Mouse (Mus musculus) stomach, adult 2 months (tissue): ENCODE data around the gene Vmn2r90. TPM values are rescaled to one million over a fixed set of nuclear protein-coding genes. Genes with fewer than 3 reads are reported as not detected.

Source experiments
- polyA plus RNA-seq: library from polyadenylated mRNA; depleted of rRNA; stranded (reverse); fragments of >200 nt; gene quantifications from 2 replicates; pipeline ENCODE4 v1.2.3, GENCODE M21; 2012; rRNA removed

Gene Vmn2r90
- not detected in 2 replicates for polyA plus RNA-seq

DNA sequence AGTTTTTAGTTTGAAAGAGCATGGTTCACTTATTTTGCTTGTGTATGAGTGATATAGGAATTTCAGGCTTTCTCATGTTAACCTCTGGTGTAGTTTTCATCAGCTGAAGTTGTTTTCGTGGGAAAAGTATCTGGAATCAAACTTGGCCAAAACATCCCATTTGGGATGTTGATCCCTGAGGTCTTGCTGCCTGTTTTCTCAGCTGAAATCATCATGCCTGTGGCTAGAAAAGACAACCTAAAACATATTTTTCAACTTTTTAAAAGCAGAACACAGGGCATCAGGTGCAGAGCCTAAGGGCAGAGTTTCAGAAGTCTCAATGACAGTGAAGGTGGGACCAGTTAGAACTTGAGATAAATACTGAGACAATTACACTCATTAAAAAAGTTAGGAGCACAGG is at the start of gene Vmn2r90:
TSS of gene Vmn2r90 (plus strand) at position 301 of the 400 bp plus-strand sequence.

Other genes starting within 250 kb of the Vmn2r90 start
- 0.75 and 1.4 TPM in 2 replicates for gene Lnpep, start 78.7 kb upstream of the Vmn2r90 start, polyA plus RNA-seq
- gene Spaca6, start 123.4 kb downstream of the Vmn2r90 start, polyA plus RNA-seq = 10.3 and 19.0 TPM in 2 replicates
- gene Has1, start 151.5 kb downstream of the Vmn2r90 start, polyA plus RNA-seq = 0.52 and 1.1 TPM in 2 replicates
- gene Fpr1, start 180.2 kb downstream of the Vmn2r90 start, polyA plus RNA-seq = 0.05 TPM in 1 of 2 replicates, not detected in the other
- gene Fpr2, start 184.1 kb downstream of the Vmn2r90 start, polyA plus RNA-seq = not detected in 2 replicates
- not detected in 2 replicates for gene Fpr3, start 184.1 kb downstream of the Vmn2r90 start, polyA plus RNA-seq